Mouse (Mus musculus) liver, embryonic 14.5 days (tissue): Measurements from ENCODE around the gene Olfr866. TPM values are rescaled to one million over a fixed set of nuclear protein-coding genes. Genes with fewer than 3 reads are reported as not detected.

Experiments
- ATAC-seq: fragments of 200-750 bp; cut with Nextera tagmentation; 2 replicates; pipeline ENCODE4 v1.8.0; 2017; ENCODE audit warnings: moderate number of reproducible peaks, mild to moderate bottlenecking, moderate library complexity; ENCODE audit not compliant: insufficient read depth
- DNase-seq, 3 experiments: peaks; one replicate each; pipeline ENCODE4 v3.0.0-alpha.2; 2012 to 2013; ENCODE audit warnings: low read depth in 3 of 3, low spot score in 3 of 3
- H3K27ac ChIP-seq: fragments of 300-500 bp; sonication (generic); 2 replicates; pipeline ENCODE4 v1.5.1; 2014; ENCODE audit warnings: moderate library complexity, mild to moderate bottlenecking, control low read depth, inconsistent platforms
- H3K27me3 ChIP-seq: fragments of 300-500 bp; sonication (generic); 2 replicates; pipeline ENCODE4 v1.6.1; 2014; ENCODE audit warnings: mild to moderate bottlenecking, low read length, moderate library complexity; ENCODE audit not compliant: control insufficient read depth, insufficient read depth
- H3K36me3 ChIP-seq: fragments of 300-500 bp; sonication (generic); replicated peaks from 2 replicates; pipeline ENCODE4 v1.6.1; 2014; ENCODE audit warnings: low read depth; ENCODE audit not compliant: control insufficient read depth, insufficient read depth
- H3K4me1 ChIP-seq, 2 experiments: fragments of 200-500 bp in 1 of 2; fragments of 300-500 bp in 1 of 2; sonication (generic) in 1 of 2; replicated peaks; 2 replicates each; pipeline ENCODE4 v1.6.1; 2012 to 2014; ENCODE audit warnings: antibody characterized with exemption in 1 of 2, inconsistent platforms in 1 of 2, low read length in 1 of 2; ENCODE audit not compliant: control insufficient read depth in 2 of 2, insufficient read depth in 2 of 2
- H3K4me2 ChIP-seq: fragments of 300-500 bp; sonication (generic); 2 replicates; pipeline ENCODE4 v1.6.1; 2014; ENCODE audit warnings: low read depth, mild to moderate bottlenecking, control low read depth, moderate library complexity
- H3K4me3 ChIP-seq, 2 experiments: fragments of 200-500 bp in 1 of 2; fragments of 300-500 bp in 1 of 2; sonication (generic) in 1 of 2; 2 replicates each; pipeline ENCODE4 v1.5.1; 2012 to 2014; ENCODE audit warnings: low read depth in 2 of 2, low read length in 2 of 2, mild to moderate bottlenecking in 2 of 2, control low read depth in 1 of 2, inconsistent platforms in 1 of 2, moderate library complexity in 1 of 2; ENCODE audit not compliant: insufficient read depth in 1 of 2
- H3K9ac ChIP-seq: fragments of 300-500 bp; sonication (generic); replicated peaks from 2 replicates; pipeline ENCODE4 v1.6.1; 2014; ENCODE audit warnings: mild to moderate bottlenecking, control low read depth, moderate library complexity
- H3K9me3 ChIP-seq: fragments of 300-500 bp; sonication (generic); 2 replicates; pipeline ENCODE4 v1.6.1; 2016; ENCODE audit warnings: low read length, mixed read lengths; ENCODE audit not compliant: control insufficient read depth
- CTCF ChIP-seq: IDR thresholded peaks from 2 replicates; pipeline ENCODE4 v1.5.1; 2016; ENCODE audit warnings: antibody characterized with exemption, low read depth, control low read depth
- EP300 ChIP-seq: IDR thresholded peaks from 2 replicates; pipeline ENCODE4 v1.6.1; 2016; ENCODE audit warnings: antibody characterized with exemption, low read depth
- WGBS: fragments of 180-500 bp; shearing (Covaris S2); extraction: QIAGEN DNeasy Blood & Tissue Kit; methylation state at CpG from one replicate; pipeline ENCODE4 v1.1.7; 2014; ENCODE audit not compliant: insufficient replicate concordance; 5-methylcytosine and 5-hydroxymethylcytosine counted together
- polyA plus RNA-seq, 2 experiments: library from polyadenylated mRNA; depleted of rRNA in 1 of 2; stranded (reverse) in 1 of 2; unstranded in 1 of 2; fragments of >200 nt; fragmentation: Nextera tagmentation in 1 of 2; extraction: Ambion mirVana in 1 of 2; gene quantifications; 2 replicates each; pipeline versions ENCODE4 v1.2.1 to v1.2.3; 2012 to 2014

The Olfr866 gene
- polyA plus RNA-seq (2012; rRNA removed) = not detected in 2 replicates
- polyA plus RNA-seq (2014; fragmentation: Nextera tagmentation; extraction: Ambion mirVana) = not detected in 2 replicates

GRCm38 (mm10) chr9:20027935-20028334 lies at the start of gene Olfr866:
Olfr866 (minus strand) TSS chr9:20028035.
- TF ChIP-seq CTCF (no peak), EP300 (no peak)
- Histone ChIP-seq H3K4me1 (no peaks in the 10 kb centered on the region), H3K9ac (no peak within 1 kb of the TSS), H3K27me3 (no peaks in the 10 kb centered on the region), H3K9me3 (no peaks in the 10 kb centered on the region), H3K27ac (no peak within 1 kb of the TSS), H3K4me2 (no peak within 1 kb of the TSS), H3K4me3 (no peak within 1 kb of the TSS), H3K36me3 (no peaks in the 10 kb centered on the region)
- no peak for DNase-seq
- ATAC-seq = no peak
- 51% methylated on average over 2 of the region's 2 CpGs for WGBS

- H3K36me3 ChIP-seq = no peaks in the 10 kb centered on the region
- no peak overlapping the region for H3K4me2 ChIP-seq
- H3K4me1 ChIP-seq = no peaks in the 10 kb centered on the region
- H3K9ac ChIP-seq = no peak overlapping the region
- H3K9me3 ChIP-seq = no peaks in the 10 kb centered on the region
- DNase-seq = no peak
- 45% methylated on average over 7 of the region's 7 CpGs for WGBS
- ATAC-seq = no peak
- TF ChIP-seq EP300 = no peak
- no peak for TF ChIP-seq CTCF
- no peaks in the 10 kb centered on the region for H3K27me3 ChIP-seq
- H3K27ac ChIP-seq = no peak overlapping the region
- H3K4me3 ChIP-seq = no peak overlapping the region
Measured at GRCm38 (mm10) chr9:20073523-20074177, 45.8 kb upstream of the Olfr866 start.

GRCm38 (mm10) chr9:20071291-20071690 lies 43.5 kb upstream of the Olfr866 start:
- no peak overlapping the region for H3K27ac ChIP-seq
- no peak overlapping the region for H3K9ac ChIP-seq
- WGBS = 66% methylated on average over 1 of the region's 1 CpGs
- H3K9me3 ChIP-seq = no peaks in the 10 kb centered on the region
- ATAC-seq (no peak), DNase-seq (no peak)
- H3K4me3 ChIP-seq = no peak overlapping the region
- TF ChIP-seq EP300 (no peak), CTCF (no peak)
- H3K36me3 ChIP-seq = no peaks in the 10 kb centered on the region
- H3K27me3 ChIP-seq = no peaks in the 10 kb centered on the region
- H3K4me2 ChIP-seq = no peak overlapping the region
- no peaks in the 10 kb centered on the region for H3K4me1 ChIP-seq

GRCm38 (mm10) chr9:20070236-20070635 lies 42.4 kb upstream of the Olfr866 start:
- TF ChIP-seq EP300 (no peak), CTCF (no peak)
- no peaks in the 10 kb centered on the region for H3K4me1 ChIP-seq
- no peak overlapping the region for H3K4me2 ChIP-seq
- H3K27me3 ChIP-seq = no peaks in the 10 kb centered on the region
- no peaks in the 10 kb centered on the region for H3K36me3 ChIP-seq
- H3K27ac ChIP-seq = no peak overlapping the region
- no peaks in the 10 kb centered on the region for H3K9me3 ChIP-seq
- H3K4me3 ChIP-seq = no peak overlapping the region
- no peak overlapping the region for H3K9ac ChIP-seq
- ATAC-seq (no peak), DNase-seq (no peak)
- WGBS = 53% methylated on average over 3 of the region's 3 CpGs

- 49% methylated on average over 1 of the region's 1 CpGs for WGBS
- TF ChIP-seq CTCF (no peak), EP300 (no peak)
- no peaks in the 10 kb centered on the region for H3K27me3 ChIP-seq
- no peak for ATAC-seq
- H3K4me2 ChIP-seq = no peak within 1 kb of the TSS
- no peak within 1 kb of the TSS for H3K27ac ChIP-seq
- no peaks in the 10 kb centered on the region for H3K9me3 ChIP-seq
- H3K4me1 ChIP-seq = no peaks in the 10 kb centered on the region
- no peak for DNase-seq
- H3K9ac ChIP-seq = no peak within 1 kb of the TSS
- no peak within 1 kb of the TSS for H3K4me3 ChIP-seq
- no peaks in the 10 kb centered on the region for H3K36me3 ChIP-seq
Measured at GRCm38 (mm10) chr9:20057462-20057861, 29.6 kb upstream of the Olfr866 start, which contains the start of gene Olfr867. Olfr867 (minus strand) TSS chr9:20057562.
